Mouse (Mus musculus) gastrocnemius, postnatal 36 days (tissue): ENCODE results near the gene Agtr1a. TPM values are rescaled to one million over a fixed set of nuclear protein-coding genes. Genes with fewer than 3 reads are reported as not detected.

ENCODE experiments used
- DNase-seq, 2 experiments: peaks; one replicate each; pipeline ENCODE4 v3.0.0; 2022
- intact Hi-C: fragments of 180-260 bp; cut with DNase I; formaldehyde crosslinking; loops from one replicate; pipeline ENCODE4 v1.15.1; 2025
- long read RNA-seq, 2 experiments: library from polyadenylated mRNA; stranded (forward); transcript quantifications; one replicate each; pipeline ENCODE4 v2.0.0; 2021
- total RNA-seq, 2 experiments: library from RNA; stranded (reverse); gene quantifications; 2 replicates each; pipeline ENCODE4 v1.2.3; 2021

The Agtr1a gene
- 1 to 10 TPM; 2.8 to 4.3 TPM for total RNA-seq
- long read RNA-seq, experiment 1, result 0 reads
- long read RNA-seq, experiment 2, result 0 reads

GRCm38 (mm10) chr13:30336148-30336801 is at the start of gene Agtr1a:
Agtr1a (plus strand) TSS chr13:30336441.
- peak; percentile 40 to 60 for DNase-seq
- intact Hi-C loops, result no loop called here

DNA sequence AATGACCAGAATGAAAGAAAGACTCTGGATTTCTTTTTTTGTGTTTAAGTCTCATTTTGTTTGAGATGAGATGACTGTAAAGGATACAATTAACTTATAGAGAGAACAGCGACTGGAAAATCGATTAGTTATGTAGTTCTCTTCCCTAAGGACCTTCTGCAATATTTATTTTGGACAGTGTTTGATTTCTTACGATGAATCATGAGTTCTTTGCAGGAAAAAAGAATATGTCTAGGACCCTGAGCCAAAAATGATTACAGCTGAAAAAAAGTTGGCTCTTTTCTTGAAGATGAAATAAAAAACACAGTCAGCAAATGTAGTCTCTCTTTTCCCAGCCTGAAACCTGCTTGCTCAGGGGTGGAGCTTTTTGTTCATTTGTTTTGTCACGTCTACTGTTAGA is 26.0 kb upstream of the Agtr1a start:
- DNase-seq, result no peak
- intact Hi-C loops, result no loop called here

- intact Hi-C loops, result no loop called here
- no peak for DNase-seq
Observed at GRCm38 (mm10) chr13:30324669-30325346, 11.4 kb upstream of the Agtr1a start.

DNA sequence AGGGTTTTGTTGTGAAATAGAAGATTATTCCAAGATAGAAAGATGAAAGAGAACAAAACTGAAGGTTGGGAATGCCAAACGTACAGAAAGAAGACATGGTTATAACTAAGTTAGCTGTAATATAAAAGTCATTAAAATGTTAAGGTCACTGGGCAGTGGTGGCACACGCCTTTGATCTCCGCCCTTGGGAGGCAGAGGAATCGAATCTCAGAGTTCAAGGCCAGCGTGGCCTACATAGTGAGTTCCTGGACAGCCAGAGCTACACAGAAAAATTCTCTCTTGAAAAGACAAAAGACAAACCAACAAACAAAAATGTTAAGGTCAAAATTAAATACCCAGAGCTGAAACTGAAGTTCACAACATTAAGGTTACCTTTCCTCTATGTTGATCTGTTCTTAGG is 5.2 kb upstream of the Agtr1a start:
- intact Hi-C loops, result no loop called here
- DNase-seq, result no peak

- intact Hi-C loops, result no loop called here
- no peak for DNase-seq
Observed at GRCm38 (mm10) chr13:30331851-30332250, 4.4 kb upstream of the Agtr1a start.

GRCm38 (mm10) chr13:30332581-30332980 is 3.7 kb upstream of the Agtr1a start:
- DNase-seq, result no peak

DNA sequence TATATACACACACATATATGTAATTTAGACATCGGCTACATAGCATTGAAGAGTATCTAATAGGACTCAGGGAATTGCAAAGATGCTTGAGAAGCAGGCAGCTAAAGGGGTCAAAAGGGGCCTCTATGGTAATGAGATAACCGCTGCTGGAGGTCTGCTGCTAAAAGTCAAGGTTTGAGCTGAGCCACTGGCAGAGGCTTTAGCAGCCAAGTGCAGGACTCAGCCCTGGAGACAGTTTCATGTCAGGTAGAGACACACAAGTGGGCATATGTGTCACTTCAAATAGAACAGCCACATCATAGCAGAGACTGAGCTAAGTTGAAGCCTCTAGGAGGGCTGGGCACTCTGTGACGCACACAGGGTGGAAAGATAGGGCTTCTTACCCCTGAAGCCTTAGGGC is 1.6 kb upstream of the Agtr1a start:
- no peak for DNase-seq
- intact Hi-C loops, result no loop called here

More at GRCm38 (mm10) chr13:30332581-30332980, 3.7 kb upstream of the Agtr1a start:
- intact Hi-C loops, result no loop called here

GRCm38 (mm10) chr13:30336913-30337312 is 672 bp downstream of the Agtr1a start:
- no peak for DNase-seq
- intact Hi-C loops, result no loop called here

DNA sequence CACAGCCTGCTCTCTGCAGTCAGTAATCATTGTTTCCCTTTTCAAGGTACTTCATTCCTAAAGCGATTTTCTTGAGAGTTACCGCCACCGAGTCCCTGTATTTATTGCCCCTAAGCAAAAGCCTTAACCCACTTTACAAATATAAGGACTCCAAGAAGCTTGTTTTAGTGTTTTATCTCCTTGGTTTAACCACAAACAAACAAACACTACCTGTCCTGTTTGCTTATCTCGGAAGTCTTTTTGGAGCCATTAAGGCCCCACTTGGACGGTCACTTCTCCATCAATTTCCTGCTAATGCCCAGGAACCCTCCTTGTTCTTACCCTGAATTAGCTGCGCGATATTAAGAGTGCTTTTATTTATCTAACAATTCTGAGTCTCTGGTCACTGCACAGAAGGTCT is 1.4 kb downstream of the Agtr1a start:
- no peak for DNase-seq
- intact Hi-C loops, result no loop called here

GRCm38 (mm10) chr13:30338576-30338975 is 2.3 kb downstream of the Agtr1a start:
- intact Hi-C loops, result no loop called here
- no peak for DNase-seq

DNA sequence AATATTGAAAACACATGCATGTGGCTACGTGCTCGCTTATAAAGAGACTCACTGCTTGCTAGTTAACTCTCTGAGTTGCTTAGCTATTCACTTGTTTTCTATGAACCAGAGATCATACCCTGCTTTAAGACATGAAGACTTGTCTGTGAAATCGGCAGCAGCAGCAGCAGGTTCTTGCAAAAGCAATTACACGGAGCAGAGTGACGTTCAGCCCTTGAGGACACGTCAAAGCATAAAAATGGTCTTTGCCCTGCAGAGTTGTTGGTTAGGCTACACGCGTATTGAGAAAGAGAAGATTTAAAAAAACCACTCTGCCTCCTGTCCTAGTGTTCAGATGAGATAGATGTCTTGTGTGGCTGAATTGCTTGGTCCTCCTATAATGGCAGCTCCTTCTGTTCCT is 3.7 kb downstream of the Agtr1a start:
- intact Hi-C loops, result no loop called here
- DNase-seq, result no peak

DNA sequence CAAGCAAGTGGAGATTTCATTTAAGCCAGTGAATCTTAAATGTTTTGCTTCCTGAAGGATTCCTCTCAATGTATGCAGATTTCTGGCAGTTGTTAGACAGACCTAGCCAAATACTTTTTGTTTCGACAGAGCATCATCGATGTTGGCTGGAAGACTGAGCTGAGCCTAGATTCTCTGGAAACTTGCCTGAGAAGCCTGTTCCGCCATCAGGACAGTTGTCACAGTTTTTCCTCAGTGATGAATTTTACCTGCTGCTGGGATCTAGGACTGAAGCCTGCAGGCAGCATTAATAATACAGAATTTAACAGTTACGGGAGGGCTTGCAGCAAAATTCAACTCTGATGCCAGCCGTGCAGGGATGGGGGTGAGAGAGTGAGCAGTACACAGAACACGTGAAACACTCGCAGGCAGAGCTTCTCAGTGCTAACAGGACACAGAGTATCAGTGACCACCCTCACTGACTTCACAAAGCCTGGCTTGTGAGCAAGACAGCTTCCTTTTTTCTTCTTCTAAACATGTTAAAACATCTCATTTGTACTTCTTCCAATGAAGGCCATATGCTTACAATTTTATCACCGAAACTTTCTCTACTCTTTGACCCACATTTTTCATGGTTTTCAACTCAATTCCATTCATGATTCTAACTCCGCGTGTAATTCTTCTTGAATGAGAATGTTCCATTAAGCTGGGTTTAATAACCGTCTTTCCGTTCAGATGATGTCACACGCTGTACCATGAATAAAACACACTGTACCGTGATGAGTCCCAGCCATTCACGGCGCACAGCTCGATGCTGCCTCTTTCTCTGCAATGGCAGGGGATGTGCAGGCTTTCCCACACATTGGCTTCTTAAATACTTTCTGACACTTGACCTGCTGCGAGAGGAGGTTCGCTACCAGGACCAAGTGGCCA is 6.0 kb downstream of the Agtr1a start:
- intact Hi-C loops, result no loop called here
- no peak for DNase-seq

GRCm38 (mm10) chr13:30345427-30345913 is 9.2 kb downstream of the Agtr1a start:
- intact Hi-C loops, result no loop called here
- DNase-seq, result no peak

DNA sequence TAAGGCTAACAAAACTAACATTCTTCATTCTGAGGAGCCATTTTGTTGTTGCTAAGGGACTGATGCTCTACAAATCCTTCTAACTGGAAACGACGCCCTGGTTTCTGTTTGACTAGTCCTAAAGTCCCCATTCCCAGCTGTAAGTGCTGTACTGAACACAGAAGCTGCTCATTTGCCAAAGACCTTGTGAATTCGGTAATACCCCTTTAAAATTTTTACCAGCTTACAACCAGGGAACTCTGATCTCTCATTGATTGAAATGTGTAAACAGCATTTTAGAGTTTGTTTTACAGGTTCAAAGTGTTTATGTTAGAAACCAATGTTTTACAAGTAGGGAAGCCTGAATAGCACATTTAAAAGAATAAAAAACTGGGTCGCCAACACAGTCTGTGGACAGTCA is 10.6 kb downstream of the Agtr1a start:
- DNase-seq, result no peak
- intact Hi-C loops, result no loop called here

- no peak for DNase-seq
- intact Hi-C loops, result no loop called here
Observed at GRCm38 (mm10) chr13:30348306-30348705, 12.1 kb downstream of the Agtr1a start.

DNA sequence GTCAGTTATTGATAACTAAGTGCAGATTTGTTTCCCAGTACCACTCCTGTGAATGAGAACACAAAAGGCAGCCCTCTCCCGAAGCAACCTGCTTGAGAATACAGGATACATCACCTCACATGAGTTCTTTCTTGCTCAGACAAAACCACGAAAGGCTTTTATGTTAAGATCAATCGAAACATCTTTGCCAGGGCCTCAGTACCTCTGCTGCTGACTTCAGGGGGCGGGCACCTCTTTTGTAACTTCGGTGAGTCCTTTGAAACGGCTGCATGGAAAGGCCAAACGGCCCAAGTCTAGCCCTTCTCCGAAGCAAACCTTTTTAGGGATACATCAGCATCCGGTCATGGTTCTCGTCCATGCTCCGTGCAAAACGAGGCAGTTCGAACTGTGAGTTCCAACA is 15.7 kb downstream of the Agtr1a start:
- no peak for DNase-seq
- intact Hi-C loops, result no loop called here

GRCm38 (mm10) chr13:30354991-30355580 is 18.8 kb downstream of the Agtr1a start:
- intact Hi-C loops, result no loop called here
- DNase-seq, result no peak

- DNase-seq, result no peak
- intact Hi-C loops, result no loop called here
Observed at GRCm38 (mm10) chr13:30355979-30356378, 19.7 kb downstream of the Agtr1a start.

GRCm38 (mm10) chr13:30358456-30359168 is 22.4 kb downstream of the Agtr1a start:
- DNase-seq, result no peak
- intact Hi-C loops, result no loop called here

DNA sequence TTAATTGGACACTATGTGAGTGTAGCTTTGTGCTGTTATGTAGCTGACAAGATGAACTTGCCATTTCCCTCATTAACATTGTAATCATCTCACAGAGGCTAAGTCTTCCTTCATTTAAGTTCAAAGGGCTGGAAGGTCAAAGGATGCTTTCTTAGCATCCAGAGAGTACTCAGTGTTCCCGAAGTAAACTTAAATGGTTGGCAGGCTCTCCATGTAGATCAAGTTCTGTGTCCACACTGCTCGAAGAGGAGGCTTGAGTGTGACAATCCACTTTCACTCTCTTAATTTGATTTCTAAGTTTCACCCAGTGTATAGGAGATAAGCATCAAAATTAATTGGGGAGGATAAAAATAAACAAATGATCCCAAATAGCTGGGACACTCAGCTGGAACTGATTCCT is 23.6 kb downstream of the Agtr1a start:
- no peak for DNase-seq
- intact Hi-C loops, result no loop called here
